Mouse (Mus musculus) 416B (cell line): ENCODE results near the gene Akirin2.

Experiments
- DNase-seq: peaks from one replicate; pipeline ENCODE4 v3.0.0; 2011; ENCODE audit warnings: low read depth

Akirin2 gene

DNA sequence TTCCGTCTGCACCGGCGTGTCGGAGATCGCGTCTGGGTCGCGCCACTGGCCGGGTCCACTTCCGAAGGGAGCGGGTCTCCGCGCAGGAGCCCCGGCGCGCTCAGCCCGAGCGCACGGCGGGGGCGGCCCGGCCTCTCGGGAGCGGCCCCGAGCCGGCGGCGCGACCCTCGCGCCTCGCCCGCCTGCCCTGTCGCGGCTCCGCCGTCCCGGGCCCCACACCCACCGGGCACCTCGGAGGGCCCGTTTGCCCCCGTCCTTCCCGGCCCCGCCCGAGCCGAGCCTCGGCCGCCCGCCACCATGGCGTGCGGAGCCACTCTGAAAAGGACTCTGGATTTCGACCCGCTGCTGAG lies at the start of gene Akirin2:
TSS of gene Akirin2 (plus strand) at position 190 of the 350 bp plus-strand sequence.
- DNase-seq = no peak

DNA sequence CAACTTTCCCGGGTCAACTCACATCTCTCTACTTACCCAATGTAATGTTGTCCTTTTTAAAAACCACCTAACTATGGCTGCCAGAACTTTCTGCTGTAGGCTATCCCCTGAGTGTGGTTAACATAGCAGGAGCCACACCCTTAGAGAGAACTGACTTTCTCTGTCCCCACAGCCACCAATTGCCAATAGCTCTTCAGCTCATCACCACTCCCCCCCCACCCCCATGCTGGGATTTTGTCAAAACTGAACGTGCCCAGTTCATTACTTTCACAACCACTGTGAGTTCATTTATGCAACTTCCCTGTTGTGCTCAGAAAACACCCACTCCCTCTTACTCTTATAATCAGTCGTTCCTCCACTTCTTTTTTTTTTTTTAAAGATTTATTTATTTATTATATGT lies 40.4 kb upstream of the Akirin2 start:
- DNase-seq = no peak

GRCm38 (mm10) chr4:34522846-34523245 lies 27.9 kb upstream of the Akirin2 start:
- peak; percentile 8 for DNase-seq

- no peak for DNase-seq
Measured at GRCm38 (mm10) chr4:34523586-34523985, 27.2 kb upstream of the Akirin2 start.

DNA sequence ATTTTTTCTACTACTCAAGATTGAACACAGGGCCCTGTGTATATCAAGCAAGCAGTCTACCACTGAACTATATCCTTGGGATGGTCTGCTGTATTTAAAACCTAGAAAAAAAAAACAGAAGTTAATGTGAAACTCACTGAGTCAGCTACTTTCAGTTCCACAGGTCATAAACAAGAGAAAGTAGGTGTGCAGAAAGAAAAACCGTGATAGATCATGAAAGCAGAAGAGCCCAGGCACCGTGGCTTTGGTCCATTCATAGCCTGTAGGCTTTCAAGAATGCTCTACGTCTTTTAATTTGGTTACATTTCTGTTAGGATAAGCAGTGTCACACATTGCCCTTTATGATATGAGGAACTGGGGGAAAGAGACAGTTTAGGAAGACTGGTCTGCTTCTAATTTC lies 24.0 kb upstream of the Akirin2 start:
- no peak for DNase-seq

DNA sequence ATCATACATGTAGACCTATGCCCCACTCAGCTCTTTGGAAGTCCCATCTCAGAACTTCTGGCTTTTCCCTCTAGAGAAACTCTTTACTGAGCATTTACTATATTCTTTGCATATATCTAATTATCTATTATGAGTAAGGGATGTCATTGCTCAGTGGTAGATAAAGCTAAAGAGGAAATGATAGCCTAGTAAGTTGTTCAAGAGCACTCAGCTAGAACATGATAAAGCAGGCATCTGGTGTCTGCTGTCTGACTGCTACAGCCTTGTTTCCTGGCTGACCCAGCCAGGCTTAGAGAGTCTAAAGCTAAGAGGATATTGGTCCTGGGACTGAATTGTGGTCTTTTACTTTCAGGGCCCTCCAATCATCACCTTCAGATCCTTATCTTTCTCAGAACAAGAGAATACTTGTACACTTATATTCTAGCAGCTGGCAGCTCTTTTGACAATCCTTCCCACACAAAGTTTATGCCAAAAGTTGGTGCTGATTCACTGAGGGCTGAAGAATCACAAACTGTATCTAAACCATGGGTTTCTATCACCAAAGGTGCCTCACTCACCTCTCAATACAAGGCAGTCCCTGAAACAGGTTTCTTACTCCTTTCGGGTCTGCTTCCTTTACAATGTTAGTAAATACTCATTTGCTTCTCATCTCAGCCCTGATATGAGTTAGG lies 22.2 kb upstream of the Akirin2 start:
- DNase-seq = no peak

DNA sequence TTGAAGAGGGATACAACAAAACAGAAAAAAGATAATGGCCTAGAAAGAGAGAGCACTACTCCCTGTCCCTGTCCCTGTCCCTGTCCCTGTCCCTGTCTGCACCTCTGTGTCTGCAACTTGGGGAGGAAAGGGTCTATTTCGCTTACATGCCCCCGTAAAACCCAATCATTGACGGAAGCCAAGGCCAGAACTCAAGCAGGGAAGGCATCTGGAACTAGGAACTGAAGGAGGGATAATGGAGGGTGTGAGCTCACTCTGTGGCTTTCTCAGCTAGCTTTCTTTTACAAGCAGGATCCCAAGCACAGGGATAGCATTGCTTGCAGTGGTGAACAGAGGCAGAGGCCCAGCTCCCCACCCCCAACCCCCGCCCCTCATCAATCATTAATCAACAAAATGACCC lies 21.4 kb upstream of the Akirin2 start:
- DNase-seq = no peak

- DNase-seq = no peak
Measured at GRCm38 (mm10) chr4:34529941-34530340, 20.8 kb upstream of the Akirin2 start.

DNA sequence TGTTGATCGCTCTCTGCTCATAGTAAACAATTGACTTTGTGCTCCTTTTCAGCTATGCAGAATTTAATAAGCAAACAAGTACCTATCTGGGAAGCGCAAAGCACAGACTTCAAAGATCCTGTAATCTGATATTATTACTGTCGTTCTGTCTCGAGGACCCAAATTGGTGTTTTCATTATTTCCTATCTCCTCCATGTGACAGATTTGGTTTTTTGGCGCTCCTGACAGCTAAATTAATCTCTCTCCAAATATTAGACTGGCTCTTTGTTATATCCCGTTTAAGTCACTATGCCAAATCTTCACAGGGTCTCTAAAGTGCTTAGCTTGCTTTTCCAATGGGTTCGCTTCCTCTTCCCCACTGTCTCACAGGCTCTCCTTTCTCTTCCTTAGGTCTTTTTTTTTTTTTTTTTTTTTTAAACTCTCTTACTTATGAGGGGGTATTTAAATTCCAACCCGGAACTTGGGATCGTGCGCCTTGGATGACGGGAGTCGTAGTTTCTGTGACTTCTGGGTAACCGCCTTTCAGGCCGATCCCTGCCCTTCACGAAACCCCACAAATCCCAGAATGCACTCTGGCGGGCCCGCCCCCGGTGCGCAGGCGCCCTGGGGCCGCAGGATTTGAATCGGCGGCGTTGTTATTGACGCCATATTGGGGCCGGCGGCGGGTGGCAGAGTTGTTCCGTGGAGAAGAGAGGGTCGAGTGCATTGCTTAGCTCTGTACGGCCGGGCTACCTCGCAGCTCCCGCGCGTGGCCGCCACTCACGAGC lies 573 bp upstream of the Akirin2 start:
- peak; percentile 98 for DNase-seq

GRCm38 (mm10) chr4:34551098-34551809 lies 517 bp downstream of the Akirin2 start:
- peak; percentile 95 for DNase-seq

DNA sequence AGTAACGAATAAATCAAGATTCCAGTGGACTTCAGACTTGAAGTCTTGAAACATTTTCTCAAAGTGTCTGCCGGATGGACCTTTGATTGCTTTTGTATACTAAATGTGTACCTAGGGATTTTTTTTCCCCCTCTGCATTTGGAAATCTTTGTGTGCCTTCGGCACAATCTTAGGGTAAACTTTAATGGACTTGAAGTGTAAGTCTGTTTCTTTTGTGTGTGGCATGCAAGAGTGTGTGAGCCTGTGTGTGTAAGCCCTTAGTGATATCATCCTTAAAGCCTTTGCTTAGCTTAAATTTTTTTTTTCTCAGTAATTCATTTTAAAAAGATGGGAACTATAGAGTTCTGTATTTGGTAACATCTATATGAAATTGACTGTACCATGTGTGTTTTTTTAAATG lies 1.2 kb downstream of the Akirin2 start:
- no peak for DNase-seq

DNA sequence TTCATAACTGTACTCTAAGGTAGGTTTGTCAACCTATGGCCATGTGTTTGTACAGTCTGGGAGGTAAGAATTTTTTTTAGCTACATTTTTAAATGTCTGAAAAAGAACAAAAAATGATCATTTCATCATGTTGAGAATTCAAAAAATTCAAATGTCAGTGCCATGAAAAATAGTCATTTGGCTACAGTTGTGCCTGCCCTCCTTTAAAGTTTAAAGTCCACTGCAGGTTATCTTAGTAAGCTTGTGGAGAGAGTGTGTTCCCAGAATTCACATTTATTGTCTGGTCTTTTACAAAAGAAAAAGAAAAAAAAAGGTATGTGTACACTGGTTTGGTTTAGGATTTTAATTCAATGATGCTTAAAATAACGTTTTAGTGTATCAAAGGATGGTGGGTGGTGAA lies 3.9 kb downstream of the Akirin2 start:
- no peak for DNase-seq

GRCm38 (mm10) chr4:34555604-34556003 lies 4.9 kb downstream of the Akirin2 start:
- no peak for DNase-seq

DNA sequence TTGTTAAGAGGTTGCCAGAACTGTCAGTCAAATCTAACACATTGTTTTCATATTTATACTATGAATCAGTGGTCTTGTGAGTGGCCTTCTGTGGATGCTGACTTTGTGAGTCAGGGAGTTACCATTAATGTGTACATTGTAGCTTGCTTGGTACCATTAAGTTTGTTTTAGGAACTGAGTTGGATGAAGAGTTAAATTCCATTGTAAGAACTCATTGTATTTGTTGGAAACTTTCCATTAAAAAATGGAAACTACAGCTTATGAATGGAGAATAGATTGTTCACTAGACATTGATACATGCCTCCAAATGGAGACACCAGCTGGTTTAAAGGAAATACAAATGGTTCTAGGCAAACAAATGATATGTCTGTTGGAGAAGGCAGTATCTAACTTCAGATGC lies 5.4 kb downstream of the Akirin2 start:
- no peak for DNase-seq

- DNase-seq = peak; percentile 68
Measured at GRCm38 (mm10) chr4:34560971-34561370, 10.2 kb downstream of the Akirin2 start.

- peak; percentile 34 for DNase-seq
Measured at GRCm38 (mm10) chr4:34566226-34566625, 15.5 kb downstream of the Akirin2 start.

- DNase-seq = no peak
Measured at GRCm38 (mm10) chr4:34572876-34573275, 22.1 kb downstream of the Akirin2 start.

GRCm38 (mm10) chr4:34577028-34577427 lies 26.3 kb downstream of the Akirin2 start:
- DNase-seq = peak; percentile 59

DNA sequence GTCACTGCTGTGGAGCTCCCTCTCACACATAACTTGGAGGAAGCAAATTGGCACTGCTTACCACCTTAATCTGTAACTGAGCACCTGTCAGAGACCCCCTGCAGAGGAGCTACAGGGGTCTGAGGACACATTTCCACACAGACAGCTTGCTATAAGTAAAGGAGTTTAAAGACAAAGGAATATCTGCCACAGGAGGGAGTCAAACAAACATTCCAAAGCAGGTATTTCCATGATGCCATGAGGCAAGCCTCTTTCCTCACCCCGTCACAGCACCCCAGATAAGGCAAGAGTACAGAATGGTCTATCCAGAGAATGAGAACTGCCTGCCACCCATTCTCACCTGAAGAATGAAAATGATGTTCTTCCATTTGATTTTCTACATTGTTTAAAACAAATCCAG lies 28.5 kb downstream of the Akirin2 start:
- no peak for DNase-seq

DNA sequence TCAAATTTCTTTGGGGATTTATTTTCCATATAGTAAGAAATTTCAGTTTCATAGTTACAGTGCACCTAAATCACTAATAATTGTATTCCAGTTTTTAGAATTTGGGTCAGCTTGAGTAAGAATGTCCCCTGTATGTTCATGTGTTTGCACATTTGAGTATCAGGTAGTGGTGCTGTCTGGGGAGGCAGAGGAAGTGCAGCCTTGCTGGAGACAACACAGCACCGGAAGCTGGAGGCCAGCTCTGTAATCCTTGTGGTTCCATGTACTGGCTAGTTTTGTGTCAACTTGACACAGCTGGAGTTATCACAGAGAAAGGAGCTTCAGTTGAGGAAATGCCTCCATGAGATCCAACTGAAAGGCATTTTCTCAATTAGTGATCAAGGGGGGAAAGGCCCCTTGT lies 30.8 kb downstream of the Akirin2 start:
- peak; percentile 64 for DNase-seq

DNA sequence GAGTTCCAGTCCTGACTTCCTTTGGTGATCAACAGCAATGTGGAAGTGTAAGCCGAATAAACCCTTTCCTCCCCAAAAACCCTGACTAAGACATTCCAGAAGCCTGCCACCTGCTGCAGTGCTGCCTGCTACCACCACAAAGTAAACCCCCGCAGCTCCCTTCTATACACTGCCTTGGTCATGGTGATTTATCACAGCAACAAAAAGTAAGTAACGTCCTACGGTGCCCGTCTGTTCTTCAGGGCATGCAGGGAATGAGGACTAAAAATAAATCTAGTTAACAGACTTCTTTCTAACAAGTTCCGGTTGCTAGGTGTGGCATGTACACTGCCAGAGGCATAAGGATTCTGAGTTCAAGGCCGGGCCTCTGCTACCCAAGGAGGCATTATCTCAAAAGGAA lies 31.3 kb downstream of the Akirin2 start:
- no peak for DNase-seq

DNA sequence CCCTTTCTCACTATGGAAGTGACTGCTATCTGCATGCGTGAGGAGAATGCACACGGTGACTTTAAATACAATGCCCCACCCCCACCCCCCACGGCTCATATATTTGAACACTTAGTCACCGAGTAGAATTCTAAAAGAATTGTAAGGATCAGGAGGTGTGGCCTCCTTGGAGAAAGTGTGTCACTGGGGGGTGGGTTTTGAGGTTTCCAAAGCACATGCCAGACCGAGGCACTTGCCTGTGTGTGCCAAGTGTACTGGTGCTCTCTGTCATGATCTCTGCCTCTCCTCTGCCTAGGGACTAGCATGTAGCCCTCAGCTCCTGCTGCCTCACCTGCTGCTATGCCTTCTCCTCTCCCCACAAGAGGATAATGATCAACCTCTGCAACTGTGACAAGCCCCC lies 31.7 kb downstream of the Akirin2 start:
- peak; percentile 37 for DNase-seq

DNA sequence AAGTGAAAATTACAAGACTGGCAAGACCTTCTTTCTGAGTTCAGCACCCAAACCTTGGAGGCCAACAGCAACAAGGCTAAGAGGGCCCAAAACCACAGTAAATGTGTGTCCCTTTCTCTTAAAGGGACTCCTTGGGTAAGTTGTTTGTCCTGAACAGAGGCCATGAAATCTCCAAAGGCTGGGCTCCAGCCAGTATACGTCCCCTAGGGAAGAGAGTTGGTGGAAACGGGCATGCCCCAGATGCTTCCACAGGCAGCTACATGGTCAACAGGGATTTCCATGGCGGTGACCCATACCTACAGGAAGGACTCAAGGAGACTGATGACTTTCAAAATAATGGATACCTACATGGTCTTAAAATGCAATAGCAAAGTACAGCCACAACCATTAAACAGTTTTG lies 32.7 kb downstream of the Akirin2 start:
- no peak for DNase-seq
